Mouse (Mus musculus) olfactory bulb, adult 2 months (tissue): Measurements from ENCODE around the gene Zmynd15. TPM values are rescaled to one million over a fixed set of nuclear protein-coding genes. Genes with fewer than 3 reads are reported as not detected.

Experiments
- H3K27ac ChIP-seq: fragments of 200-500 bp; 2 replicates; pipeline ENCODE4 v1.5.1; 2012; ENCODE audit warnings: low read depth, low read length; ENCODE audit not compliant: insufficient read depth
- H3K4me1 ChIP-seq: fragments of 200-500 bp; 2 replicates; pipeline ENCODE4 v1.6.1; 2012; ENCODE audit warnings: low read length; ENCODE audit not compliant: control insufficient read depth, insufficient read depth
- H3K4me3 ChIP-seq: fragments of 200-500 bp; 2 replicates; pipeline ENCODE4 v1.5.1; 2012; ENCODE audit warnings: mild to moderate bottlenecking, low read depth, low read length, moderate library complexity; ENCODE audit not compliant: insufficient read depth
- CTCF ChIP-seq: fragments of 200-500 bp; IDR thresholded peaks from 2 replicates; pipeline ENCODE4 v1.5.1; 2012; ENCODE audit warnings: low read depth, mild to moderate bottlenecking, low read length, moderate library complexity; ENCODE audit not compliant: insufficient read depth
- POLR2A ChIP-seq: fragments of 200-500 bp; IDR thresholded peaks from 2 replicates; pipeline ENCODE4 v1.6.1; 2012; ENCODE audit warnings: mild to moderate bottlenecking, low read depth, low read length, moderate library complexity; ENCODE audit not compliant: insufficient read depth
- WGBS: fragments of 180-500 bp; shearing (Covaris S2); methylation state at CpG from one replicate; pipeline ENCODE4 v1.1.7; 2018; 5-methylcytosine and 5-hydroxymethylcytosine counted together
- polyA plus RNA-seq: library from polyadenylated mRNA; stranded (reverse); fragments of >200 nt; gene quantifications from 2 replicates; pipeline ENCODE4 v1.2.4, GENCODE M21; 2012; ENCODE audit warnings: low replicate concordance; ENCODE audit not compliant: missing spikeins, insufficient read depth, insufficient read length

The Zmynd15 gene
- polyA plus RNA-seq, 1 experiment, result not detected

DNA sequence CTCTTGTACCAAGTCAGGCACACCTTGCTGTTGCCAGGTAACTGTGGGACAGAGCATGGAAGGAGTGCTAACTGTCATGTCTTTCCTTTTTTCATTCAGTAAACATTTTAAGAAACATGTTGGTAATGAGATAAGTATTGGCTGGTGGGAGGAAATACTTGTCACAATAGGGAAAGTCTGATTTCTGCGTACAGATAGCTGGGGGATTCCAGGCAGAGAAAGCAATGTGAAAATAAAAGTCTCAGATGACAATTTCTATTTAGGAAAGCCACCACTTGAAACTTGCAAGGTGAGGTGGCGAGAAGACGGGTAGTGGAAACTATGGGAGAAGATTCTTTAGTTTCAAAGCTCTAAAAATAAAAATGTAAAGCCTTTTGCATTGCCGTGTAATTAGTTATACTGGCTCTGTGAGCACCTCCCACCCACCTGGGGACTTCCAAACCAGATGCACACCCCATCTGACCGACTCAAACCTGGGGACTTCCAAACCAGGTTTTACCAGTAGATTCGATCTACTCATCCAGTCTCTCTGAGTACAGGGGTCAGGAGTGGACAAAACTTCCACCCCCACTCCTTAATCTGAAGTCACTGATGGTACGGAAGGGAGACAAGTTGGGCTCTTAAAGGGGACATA, 53.6 kb downstream of the Zmynd15 start:
- Histone ChIP-seq H3K4me1 (peaks cover 8% of the 10 kb centered on the region), H3K27ac (no peak overlapping the region), H3K4me3 (no peak overlapping the region)
- TF ChIP-seq POLR2A, result no peak
- no peak for TF ChIP-seq CTCF
- WGBS, result 68% methylated on average over 7 of the region's 7 CpGs

GRCm38 (mm10) chr11:70513520-70513919, 54.3 kb downstream of the Zmynd15 start:
- no peak overlapping the region for H3K27ac ChIP-seq
- TF ChIP-seq POLR2A (no peak), CTCF (no peak)
- WGBS, result 54% methylated on average over 11 of the region's 11 CpGs
- H3K4me1 ChIP-seq, result peaks cover 8% of the 10 kb centered on the region
- H3K4me3 ChIP-seq, result no peak overlapping the region

GRCm38 (mm10) chr11:70514288-70514687, 55.1 kb downstream of the Zmynd15 start, which contains the start of gene Vmo1:
Gene Vmo1, minus strand, starts transcription at chr11:70514616.
- H3K27ac ChIP-seq, result no peak within 1 kb of the TSS
- peaks cover 8% of the 10 kb centered on the region for H3K4me1 ChIP-seq
- no peak for TF ChIP-seq POLR2A
- no peak within 1 kb of the TSS for H3K4me3 ChIP-seq
- WGBS, result 89% methylated on average over 7 of the region's 7 CpGs

Other genes with a start within 250 kb of the Zmynd15 start
- gene Slc16a11, start 246.7 kb upstream of the Zmynd15 start, polyA plus RNA-seq, result not detected in 2 replicates
- not detected in 2 replicates for gene Slc16a13, start 238.4 kb upstream of the Zmynd15 start, polyA plus RNA-seq
- gene Bcl6b, start 229.6 kb upstream of the Zmynd15 start, polyA plus RNA-seq, result not detected in 2 replicates
- gene 0610010K14Rik, start 221.5 kb upstream of the Zmynd15 start, polyA plus RNA-seq, result not detected in 2 replicates
- not detected in 2 replicates for gene Gm21988, start 219.6 kb upstream of the Zmynd15 start, polyA plus RNA-seq
- not detected in 2 replicates for gene Rnasek, start 219.6 kb upstream of the Zmynd15 start, polyA plus RNA-seq
- not detected in 2 replicates for gene Alox12, start 204.1 kb upstream of the Zmynd15 start, polyA plus RNA-seq
- not detected in 2 replicates for gene Alox12e, start 136.8 kb upstream of the Zmynd15 start, polyA plus RNA-seq
- not detected in 2 replicates for gene Alox15, start 107.4 kb upstream of the Zmynd15 start, polyA plus RNA-seq
- gene Pelp1, start 49.4 kb upstream of the Zmynd15 start, polyA plus RNA-seq, result not detected in 2 replicates
- not detected in 2 replicates for gene Arrb2, start 26.8 kb upstream of the Zmynd15 start, polyA plus RNA-seq
- gene Med11, start 7.5 kb upstream of the Zmynd15 start, polyA plus RNA-seq, result not detected in 2 replicates
- gene Cxcl16, start 551 bp downstream of the Zmynd15 start, polyA plus RNA-seq, result not detected in 2 replicates
- gene Tm4sf5, start 45.8 kb downstream of the Zmynd15 start, polyA plus RNA-seq, result not detected in 2 replicates
- not detected in 2 replicates for gene Vmo1, start 55.2 kb downstream of the Zmynd15 start, polyA plus RNA-seq
- gene Gltpd2, start 59.8 kb downstream of the Zmynd15 start, polyA plus RNA-seq, result not detected in 2 replicates
- not detected in 2 replicates for gene Psmb6, start 65.9 kb downstream of the Zmynd15 start, polyA plus RNA-seq
- gene Gm40193, start 73.5 kb downstream of the Zmynd15 start, polyA plus RNA-seq, result not detected in 2 replicates
- not detected in 2 replicates for gene Pld2, start 80.6 kb downstream of the Zmynd15 start, polyA plus RNA-seq
- gene Mink1, start 103.4 kb downstream of the Zmynd15 start, polyA plus RNA-seq, result 190 TPM in 1 of 2 replicates, not detected in the other
- gene 4930544D05Rik, start 156.4 kb downstream of the Zmynd15 start, polyA plus RNA-seq, result not detected in 2 replicates
- gene Chrne, start 159.8 kb downstream of the Zmynd15 start, polyA plus RNA-seq, result not detected in 2 replicates
- not detected in 2 replicates for gene Gp1ba, start 179.7 kb downstream of the Zmynd15 start, polyA plus RNA-seq
- gene Rnf167, start 187.8 kb downstream of the Zmynd15 start, polyA plus RNA-seq, result not detected in 2 replicates
- gene Slc25a11, start 188.0 kb downstream of the Zmynd15 start, polyA plus RNA-seq, result not detected in 2 replicates
- gene Pfn1, start 195.2 kb downstream of the Zmynd15 start, polyA plus RNA-seq, result 496 and 550 TPM in 2 replicates
- not detected in 2 replicates for gene Eno3, start 197.8 kb downstream of the Zmynd15 start, polyA plus RNA-seq
- gene Spag7, start 210.0 kb downstream of the Zmynd15 start, polyA plus RNA-seq, result not detected in 2 replicates
- gene Camta2, start 228.7 kb downstream of the Zmynd15 start, polyA plus RNA-seq, result not detected in 2 replicates
- gene Inca1, start 240.7 kb downstream of the Zmynd15 start, polyA plus RNA-seq, result not detected in 2 replicates
- gene Kif1c, start 241.1 kb downstream of the Zmynd15 start, polyA plus RNA-seq, result not detected in 2 replicates